Mouse (Mus musculus) cerebellum, postnatal 14 days (tissue): ENCODE data around the gene Dhrs3.

Experiments used
- DNase-seq, 2 experiments: peaks; one replicate each; pipeline ENCODE4 v3.0.0; 2021; ENCODE audit warnings: mixed read lengths in 2 of 2

Dhrs3 gene

GRCm38 (mm10) chr4:144975505-144975904, 82.9 kb downstream of the Dhrs3 start:
- DNase-seq = no peak

- DNase-seq = no peak
These were observed 84.4 kb downstream of the Dhrs3 start for GRCm38 (mm10) chr4:144977057-144977456.
